Mouse (Mus musculus) heart, embryonic 10.5 days (tissue): ENCODE data around the gene Ednra. TPM values are rescaled to one million over a fixed set of nuclear protein-coding genes. Genes with fewer than 3 reads are reported as not detected.
A peak's percentile ranks its signal among the peaks of the same experiment; 100 is the strongest.

Source experiments
- DNase-seq: peaks from one replicate; pipeline ENCODE4 v3.0.0-alpha.2; 2017; ENCODE audit warnings: low spot score
- H3K27ac ChIP-seq: fragments of 300-500 bp; sonication (generic); 2 replicates; pipeline ENCODE4 v1.5.1; 2016; ENCODE audit warnings: mild to moderate bottlenecking
- H3K27me3 ChIP-seq: fragments of 300-500 bp; sonication (generic); 2 replicates; pipeline ENCODE4 v1.6.1; 2016; ENCODE audit warnings: mild to moderate bottlenecking; ENCODE audit not compliant: poor library complexity, insufficient read depth, severe bottlenecking
- H3K36me3 ChIP-seq: fragments of 300-500 bp; sonication (generic); 2 replicates; pipeline ENCODE4 v1.6.1; 2016; ENCODE audit warnings: mild to moderate bottlenecking, moderate library complexity
- H3K4me1 ChIP-seq: fragments of 300-500 bp; sonication (generic); 2 replicates; pipeline ENCODE4 v1.6.1; 2016; ENCODE audit warnings: mild to moderate bottlenecking
- H3K4me3 ChIP-seq: fragments of 300-500 bp; sonication (generic); 2 replicates; pipeline ENCODE4 v1.5.1; 2016; ENCODE audit warnings: mild to moderate bottlenecking, moderate library complexity
- H3K9me3 ChIP-seq: fragments of 300-500 bp; sonication (generic); 2 replicates; pipeline ENCODE4 v1.6.1; 2016; ENCODE audit warnings: mild to moderate bottlenecking, moderate library complexity
- WGBS: fragments of 180-500 bp; shearing (Covaris S2); methylation state at CpG from one replicate; pipeline ENCODE4 v1.1.7; 2016; 5-methylcytosine and 5-hydroxymethylcytosine counted together
- polyA plus RNA-seq: library from polyadenylated mRNA; unstranded; fragments of >200 nt; fragmentation: Nextera tagmentation; extraction: Ambion mirVana; gene quantifications from 2 replicates; pipeline ENCODE4 v1.2.1, GENCODE M21; 2016

The Ednra gene
- 40.6 and 46.6 TPM in 2 replicates for polyA plus RNA-seq

GRCm38 (mm10) chr8:77724046-77724930, at the start of gene Ednra:
TSS of gene Ednra (minus strand) at chr8:77724464.
- Histone ChIP-seq H3K4me3 (peak within 1 kb of the TSS; percentile 77), H3K4me1 (peaks cover 43% of the 10 kb centered on the region), H3K27me3 (no peaks in the 10 kb centered on the region), H3K36me3 (peaks cover 7% of the 10 kb centered on the region), H3K9me3 (no peaks in the 10 kb centered on the region), H3K27ac (peak within 1 kb of the TSS; percentile 97)
- peak; percentile 89 for DNase-seq
- WGBS: under 1% methylated on average over 27 of the region's 27 CpGs

- Histone ChIP-seq H3K4me1 (peaks cover 18% of the 10 kb centered on the region), H3K27ac (no peak overlapping the region), H3K9me3 (no peaks in the 10 kb centered on the region), H3K4me3 (no peak overlapping the region), H3K36me3 (no peaks in the 10 kb centered on the region), H3K27me3 (no peaks in the 10 kb centered on the region)
- peak; percentile 38 for DNase-seq
- 76% methylated on average over 4 of the region's 4 CpGs for WGBS
Observed at GRCm38 (mm10) chr8:77773831-77774230, 49.6 kb upstream of the Ednra start.

GRCm38 (mm10) chr8:77773256-77773655, 49.0 kb upstream of the Ednra start:
- Histone ChIP-seq H3K4me3 (no peak overlapping the region), H3K36me3 (no peaks in the 10 kb centered on the region), H3K9me3 (no peaks in the 10 kb centered on the region), H3K4me1 (peaks cover 18% of the 10 kb centered on the region), H3K27me3 (no peaks in the 10 kb centered on the region), H3K27ac (no peak overlapping the region)
- WGBS: 67% methylated on average over 5 of the region's 5 CpGs
- DNase-seq: peak; percentile 36

GRCm38 (mm10) chr8:77772210-77772886, 48.1 kb upstream of the Ednra start:
- Histone ChIP-seq H3K4me3 (no peak overlapping the region), H3K4me1 (peaks cover 18% of the 10 kb centered on the region), H3K27me3 (no peaks in the 10 kb centered on the region), H3K36me3 (no peaks in the 10 kb centered on the region), H3K9me3 (no peaks in the 10 kb centered on the region), H3K27ac (peak overlapping the region; percentile 73)
- peak; percentile 76 for DNase-seq
- 20% methylated on average over 5 of the region's 5 CpGs for WGBS

- Histone ChIP-seq H3K36me3 (no peaks in the 10 kb centered on the region), H3K4me3 (no peak overlapping the region), H3K4me1 (peaks cover 18% of the 10 kb centered on the region), H3K9me3 (no peaks in the 10 kb centered on the region), H3K27me3 (no peaks in the 10 kb centered on the region), H3K27ac (no peak overlapping the region)
- peak; percentile 33 for DNase-seq
- 79% methylated on average over 3 of the region's 3 CpGs for WGBS
Observed at GRCm38 (mm10) chr8:77770966-77771365, 46.7 kb upstream of the Ednra start.

GRCm38 (mm10) chr8:77768916-77769315, 44.7 kb upstream of the Ednra start:
- DNase-seq: peak; percentile 67
- H3K36me3 ChIP-seq: no peaks in the 10 kb centered on the region
- no peak overlapping the region for H3K27ac ChIP-seq
- H3K27me3 ChIP-seq: no peaks in the 10 kb centered on the region
- WGBS: 84% methylated on average over 5 of the region's 5 CpGs
- H3K4me1 ChIP-seq: peaks cover 18% of the 10 kb centered on the region
- H3K9me3 ChIP-seq: no peaks in the 10 kb centered on the region
- no peak overlapping the region for H3K4me3 ChIP-seq

DNA sequence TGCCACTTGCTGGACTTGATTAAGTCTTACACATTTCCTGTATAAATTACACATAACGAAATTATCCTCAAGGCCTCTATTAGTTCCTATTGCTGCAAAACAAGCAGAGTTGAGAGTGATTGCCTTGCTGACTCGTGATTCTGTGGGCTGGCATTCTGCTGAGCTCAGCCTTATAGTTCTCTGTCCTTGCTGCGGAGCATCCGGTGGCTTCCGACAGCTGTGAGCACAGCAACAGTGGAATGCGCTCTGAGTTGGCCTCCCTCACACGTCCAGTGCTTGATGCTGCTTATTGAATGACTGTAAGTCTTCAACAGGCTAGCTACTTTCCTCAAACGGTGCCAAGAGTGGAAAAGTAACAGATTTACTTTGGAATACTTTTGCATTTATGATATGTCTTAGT, 40.0 kb upstream of the Ednra start:
- no peak overlapping the region for H3K4me3 ChIP-seq
- H3K27ac ChIP-seq: no peak overlapping the region
- no peaks in the 10 kb centered on the region for H3K4me1 ChIP-seq
- 72% methylated on average over 8 of the region's 8 CpGs for WGBS
- no peaks in the 10 kb centered on the region for H3K9me3 ChIP-seq
- no peaks in the 10 kb centered on the region for H3K36me3 ChIP-seq
- no peaks in the 10 kb centered on the region for H3K27me3 ChIP-seq
- no peak for DNase-seq

DNA sequence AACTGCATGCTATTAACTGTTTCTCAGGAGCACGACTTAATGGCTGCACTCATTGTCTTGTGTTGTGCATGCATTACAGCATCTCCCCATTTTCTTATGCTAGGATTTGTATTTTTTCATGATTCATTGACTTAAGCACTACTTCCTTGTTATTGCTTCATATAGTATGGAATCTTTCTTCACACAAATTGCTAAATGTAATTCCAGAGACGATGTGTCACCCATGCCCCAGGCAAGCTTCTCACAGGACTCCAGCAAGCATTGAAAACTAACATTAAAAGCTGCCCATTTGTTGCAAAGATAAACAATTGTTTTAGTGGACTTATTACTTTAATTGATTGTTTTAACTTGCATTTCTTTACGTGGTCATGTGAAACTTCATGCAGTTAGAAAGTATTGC, 38.7 kb upstream of the Ednra start:
- no peak overlapping the region for H3K4me3 ChIP-seq
- H3K27me3 ChIP-seq: no peaks in the 10 kb centered on the region
- 83% methylated on average over 3 of the region's 3 CpGs for WGBS
- H3K36me3 ChIP-seq: no peaks in the 10 kb centered on the region
- no peak overlapping the region for H3K27ac ChIP-seq
- H3K4me1 ChIP-seq: no peaks in the 10 kb centered on the region
- H3K9me3 ChIP-seq: no peaks in the 10 kb centered on the region
- DNase-seq: no peak

DNA sequence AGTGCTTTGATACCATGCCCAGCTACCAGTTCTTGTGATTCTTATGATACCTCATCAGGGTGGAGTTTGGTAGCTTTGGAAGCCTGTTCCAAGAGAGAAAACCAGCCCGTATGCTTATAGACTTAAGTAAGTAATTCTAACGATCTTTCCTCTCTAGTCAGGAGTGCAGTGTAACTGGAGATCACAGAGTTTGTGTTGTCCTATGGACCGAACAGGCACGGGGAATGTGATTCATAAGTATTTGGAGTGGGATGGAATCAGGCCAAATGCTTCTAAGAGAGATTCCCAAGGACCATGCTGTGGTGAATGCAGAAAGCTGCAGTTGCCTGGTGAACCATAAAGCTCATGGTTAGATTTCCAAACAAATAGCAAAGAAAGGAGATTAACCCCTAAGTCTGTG, 31.2 kb upstream of the Ednra start:
- 79% methylated on average over 4 of the region's 4 CpGs for WGBS
- Histone ChIP-seq H3K9me3 (no peaks in the 10 kb centered on the region), H3K27me3 (no peaks in the 10 kb centered on the region), H3K4me1 (no peaks in the 10 kb centered on the region), H3K4me3 (no peak overlapping the region), H3K36me3 (no peaks in the 10 kb centered on the region), H3K27ac (no peak overlapping the region)
- peak; percentile 46 for DNase-seq

- 0 out of 2 replicates have a peak, but pooled peaks cover 3% of the 10 kb centered on the region for H3K4me1 ChIP-seq
- no peaks in the 10 kb centered on the region for H3K36me3 ChIP-seq
- no peaks in the 10 kb centered on the region for H3K27me3 ChIP-seq
- DNase-seq: peak; percentile 58
- WGBS: 81% methylated on average over 5 of the region's 5 CpGs
- H3K4me3 ChIP-seq: no peak overlapping the region
- no peak overlapping the region for H3K27ac ChIP-seq
- H3K9me3 ChIP-seq: no peaks in the 10 kb centered on the region
Observed at GRCm38 (mm10) chr8:77753796-77754195, 29.5 kb upstream of the Ednra start.

DNA sequence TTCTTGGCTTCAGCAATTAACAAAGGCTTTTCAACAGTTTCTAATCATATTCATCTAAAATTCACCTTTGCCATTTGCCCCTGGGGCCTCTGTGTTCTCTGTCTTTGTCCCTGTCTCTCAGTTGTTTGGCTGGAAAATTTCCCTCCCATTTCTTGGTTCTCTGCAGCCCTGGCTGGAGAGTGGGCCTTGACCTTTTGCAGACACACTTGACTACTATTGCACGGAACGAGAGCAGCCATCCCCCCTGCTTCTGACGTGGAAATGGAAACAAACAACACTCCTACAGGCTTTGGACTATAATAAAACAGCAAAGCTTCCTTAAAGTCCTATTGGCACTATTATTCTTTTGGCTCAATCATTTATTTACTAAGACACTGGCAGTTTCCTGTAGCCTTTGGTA, 27.8 kb upstream of the Ednra start:
- H3K27me3 ChIP-seq: no peaks in the 10 kb centered on the region
- H3K27ac ChIP-seq: no peak overlapping the region
- H3K9me3 ChIP-seq: no peaks in the 10 kb centered on the region
- peak; percentile 48 for DNase-seq
- 62% methylated on average over 3 of the region's 3 CpGs for WGBS
- no peaks in the 10 kb centered on the region for H3K36me3 ChIP-seq
- H3K4me1 ChIP-seq: peaks cover 7% of the 10 kb centered on the region
- no peak overlapping the region for H3K4me3 ChIP-seq

DNA sequence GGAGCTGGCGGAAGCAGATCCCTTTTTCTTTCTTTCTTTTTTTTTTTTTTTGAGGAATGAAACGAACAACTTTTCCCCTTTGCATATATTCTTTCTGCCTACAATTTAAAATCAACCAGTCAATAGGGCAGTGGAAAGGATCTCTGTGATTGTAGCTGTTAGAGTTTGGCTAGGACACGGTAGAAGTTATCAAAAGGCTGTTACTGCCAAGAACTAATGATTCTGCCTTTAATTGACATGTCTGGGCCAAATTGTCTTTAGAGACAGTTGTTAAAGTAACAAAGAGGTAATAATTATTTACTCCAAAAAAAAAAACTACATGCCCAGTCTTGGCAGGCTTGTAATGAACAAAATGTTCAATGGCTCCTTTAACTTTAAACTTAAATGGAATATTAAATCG, 26.1 kb upstream of the Ednra start:
- Histone ChIP-seq H3K9me3 (no peaks in the 10 kb centered on the region), H3K27ac (no peak overlapping the region), H3K4me3 (no peak overlapping the region), H3K27me3 (no peaks in the 10 kb centered on the region), H3K4me1 (peaks cover 7% of the 10 kb centered on the region), H3K36me3 (no peaks in the 10 kb centered on the region)
- DNase-seq: no peak
- WGBS: 84% methylated on average over 4 of the region's 4 CpGs

- H3K27me3 ChIP-seq: no peaks in the 10 kb centered on the region
- DNase-seq: peak; percentile 74
- peaks cover 13% of the 10 kb centered on the region for H3K4me1 ChIP-seq
- no peaks in the 10 kb centered on the region for H3K9me3 ChIP-seq
- H3K36me3 ChIP-seq: no peaks in the 10 kb centered on the region
- WGBS: 66% methylated on average over 3 of the region's 3 CpGs
- H3K27ac ChIP-seq: no peak overlapping the region
- H3K4me3 ChIP-seq: no peak overlapping the region
Observed at GRCm38 (mm10) chr8:77744476-77744875, 20.2 kb upstream of the Ednra start.
